Mouse (Mus musculus): ENCODE results near the gene Gm9732. TPM values are rescaled to one million over a fixed set of nuclear protein-coding genes. Genes with fewer than 3 reads are reported as not detected.

Gm9732 gene
- polyA plus RNA-seq, 1 experiment from 2014 or later, result not detected

Other genes with a start within 250 kb of the Gm9732 start
- gene Gm8094, start 198.4 kb upstream of the Gm9732 start, polyA plus RNA-seq (2016; fragmentation: Nextera tagmentation; extraction: Ambion mirVana), result not detected in 2 replicates
- gene Gm8104, start 174.4 kb upstream of the Gm9732 start, polyA plus RNA-seq (2016; fragmentation: Nextera tagmentation; extraction: Ambion mirVana), result not detected in 2 replicates
- 0.09 TPM in 1 of 2 replicates, not detected in the other for gene Gm7233, start 95.2 kb upstream of the Gm9732 start, polyA plus RNA-seq (2016; fragmentation: Nextera tagmentation; extraction: Ambion mirVana)
- gene Gm8122, start 39.7 kb upstream of the Gm9732 start, polyA plus RNA-seq (2016; fragmentation: Nextera tagmentation; extraction: Ambion mirVana), result not detected in 2 replicates
- not detected in 2 replicates for gene Gm8126, start 16.4 kb upstream of the Gm9732 start, polyA plus RNA-seq (2016; fragmentation: Nextera tagmentation; extraction: Ambion mirVana)
- gene Gm8127, start 18.8 kb downstream of the Gm9732 start, polyA plus RNA-seq (2016; fragmentation: Nextera tagmentation; extraction: Ambion mirVana), result not detected in 2 replicates
- gene 1700001F09Rik, start 72.8 kb downstream of the Gm9732 start, polyA plus RNA-seq (2016; fragmentation: Nextera tagmentation; extraction: Ambion mirVana), result not detected in 2 replicates
- not detected in 2 replicates for gene Gm8138, start 141.3 kb downstream of the Gm9732 start, polyA plus RNA-seq (2016; fragmentation: Nextera tagmentation; extraction: Ambion mirVana)

Measured in heart, embryonic 12.5 days (tissue).